Mouse (Mus musculus): ENCODE data around the gene Dhx36. TPM values are rescaled to one million over a fixed set of nuclear protein-coding genes. Genes with fewer than 3 reads are reported as not detected.

Gene Dhx36
- 44.8 and 48.1 TPM in 2 replicates for polyA plus RNA-seq (2015; fragmentation: Nextera tagmentation; extraction: Ambion mirVana)

GRCm38 (mm10) chr3:62506488-62507205, at the start of gene Dhx36:
Gene Dhx36, minus strand, starts transcription at chr3:62507004.
- Histone ChIP-seq H3K9ac (replicated peaks) (peak within 1 kb of the TSS; percentile 93), H3K27me3 (0 out of 2 replicates have a peak, but pooled peaks cover 3% of the 10 kb centered on the region)
- under 1% methylated on average over 66 of the region's 66 CpGs for WGBS

GRCm38 (mm10) chr3:62527593-62527992, 20.8 kb upstream of the Dhx36 start:
- ATAC-seq (replicated peaks), result no peak
- Histone ChIP-seq H3K4me2 (replicated peaks) (0 out of 2 replicates have a peak overlapping the region, but pooled peaks have one; percentile 1), H3K36me3 (no peaks in the 10 kb centered on the region), H3K27ac (replicated peaks) (no peak overlapping the region), H3K9ac (replicated peaks) (no peak overlapping the region), H3K4me3 (no peak overlapping the region), H3K27me3 (no peaks in the 10 kb centered on the region), H3K9me3 (no peaks in the 10 kb centered on the region), H3K4me1 (no peaks in the 10 kb centered on the region)
- WGBS, result 74% methylated on average over 5 of the region's 5 CpGs

More at GRCm38 (mm10) chr3:62506488-62507205, at the start of gene Dhx36:
- H3K9me3 ChIP-seq, result no peaks in the 10 kb centered on the region
- ATAC-seq (replicated peaks), result peak; percentile 99
- H3K4me3 ChIP-seq, result peak within 1 kb of the TSS; percentile 95
- peaks cover 19% of the 10 kb centered on the region for H3K4me1 ChIP-seq
- H3K4me2 ChIP-seq (replicated peaks), result peak within 1 kb of the TSS; percentile 53
- 0 out of 2 replicates have a peak, but pooled peaks cover 2% of the 10 kb centered on the region for H3K36me3 ChIP-seq
- peak within 1 kb of the TSS; percentile 98 for H3K27ac ChIP-seq (replicated peaks)

- no peak overlapping the region for H3K9ac ChIP-seq (replicated peaks)
- 0 out of 2 replicates have a peak overlapping the region, but pooled peaks have one; percentile 1 for H3K4me2 ChIP-seq (replicated peaks)
- H3K27ac ChIP-seq (replicated peaks), result no peak overlapping the region
- ATAC-seq (replicated peaks), result peak; percentile 71
- no peaks in the 10 kb centered on the region for H3K9me3 ChIP-seq
- H3K27me3 ChIP-seq, result no peaks in the 10 kb centered on the region
- H3K36me3 ChIP-seq, result no peaks in the 10 kb centered on the region
- WGBS, result 37% methylated on average over 4 of the region's 4 CpGs
- H3K4me3 ChIP-seq, result no peak overlapping the region
- H3K4me1 ChIP-seq, result no peaks in the 10 kb centered on the region
Measured at GRCm38 (mm10) chr3:62527160-62527559, 20.4 kb upstream of the Dhx36 start.

- 45% methylated on average over 5 of the region's 5 CpGs for WGBS
Measured at GRCm38 (mm10) chr3:62507206-62507647, 423 bp upstream of the Dhx36 start.

GRCm38 (mm10) chr3:62505166-62505900, 1.5 kb downstream of the Dhx36 start:
- H3K9me3 ChIP-seq, result no peaks in the 10 kb centered on the region
- peak overlapping the region; percentile 95 for H3K4me3 ChIP-seq
- peak overlapping the region; percentile 93; the same call in 1 of the 2 replicates for H3K9ac ChIP-seq (replicated peaks)
- H3K4me1 ChIP-seq, result peaks cover 19% of the 10 kb centered on the region
- ATAC-seq (replicated peaks), result no peak
- WGBS, result 77% methylated on average over 5 of the region's 5 CpGs
- peak overlapping the region; percentile 53 for H3K4me2 ChIP-seq (replicated peaks)
- 0 out of 2 replicates have a peak, but pooled peaks cover 3% of the 10 kb centered on the region for H3K27me3 ChIP-seq
- H3K27ac ChIP-seq (replicated peaks), result no peak overlapping the region
- H3K36me3 ChIP-seq, result peaks cover 14% of the 10 kb centered on the region

More at GRCm38 (mm10) chr3:62507206-62507647, 423 bp upstream of the Dhx36 start:
- H3K9ac ChIP-seq (replicated peaks), result no peak overlapping the region
- peak overlapping the region; percentile 53 for H3K4me2 ChIP-seq (replicated peaks)
- H3K36me3 ChIP-seq, result no peaks in the 10 kb centered on the region
- H3K4me1 ChIP-seq, result peaks cover 19% of the 10 kb centered on the region
- peak overlapping the region; percentile 98; the same call in 1 of the 2 replicates for H3K27ac ChIP-seq (replicated peaks)
- H3K4me3 ChIP-seq, result peak overlapping the region; percentile 95
- H3K27me3 ChIP-seq, result 0 out of 2 replicates have a peak, but pooled peaks cover 3% of the 10 kb centered on the region
- peak; percentile 49; the same call in 1 of the 2 replicates for ATAC-seq (replicated peaks)
- no peaks in the 10 kb centered on the region for H3K9me3 ChIP-seq

GRCm38 (mm10) chr3:62499327-62499726, 7.5 kb downstream of the Dhx36 start:
- 61% methylated on average over 4 of the region's 4 CpGs for WGBS
- no peak for ATAC-seq (replicated peaks)
- Histone ChIP-seq H3K4me3 (no peak overlapping the region), H3K27me3 (no peaks in the 10 kb centered on the region), H3K4me2 (replicated peaks) (no peak overlapping the region), H3K36me3 (peaks cover 53% of the 10 kb centered on the region), H3K4me1 (no peaks in the 10 kb centered on the region), H3K9ac (replicated peaks) (no peak overlapping the region), H3K27ac (replicated peaks) (no peak overlapping the region), H3K9me3 (no peaks in the 10 kb centered on the region)

GRCm38 (mm10) chr3:62492568-62492967, 14.2 kb downstream of the Dhx36 start:
- no peak overlapping the region for H3K4me2 ChIP-seq (replicated peaks)
- 76% methylated on average over 6 of the region's 6 CpGs for WGBS
- peaks cover 66% of the 10 kb centered on the region for H3K36me3 ChIP-seq

GRCm38 (mm10) chr3:62484340-62484739, 22.5 kb downstream of the Dhx36 start:
- no peak for ATAC-seq (replicated peaks)
- no peak overlapping the region for H3K4me2 ChIP-seq (replicated peaks)
- WGBS, result 94% methylated on average over 2 of the region's 2 CpGs
- no peak overlapping the region for H3K9ac ChIP-seq (replicated peaks)
- H3K4me3 ChIP-seq, result no peak overlapping the region
- no peaks in the 10 kb centered on the region for H3K4me1 ChIP-seq
- no peaks in the 10 kb centered on the region for H3K27me3 ChIP-seq
- H3K36me3 ChIP-seq, result peaks cover 59% of the 10 kb centered on the region
- H3K9me3 ChIP-seq, result no peaks in the 10 kb centered on the region
- no peak overlapping the region for H3K27ac ChIP-seq (replicated peaks)

More at GRCm38 (mm10) chr3:62492568-62492967, 14.2 kb downstream of the Dhx36 start:
- H3K4me1 ChIP-seq, result no peaks in the 10 kb centered on the region
- no peak overlapping the region for H3K27ac ChIP-seq (replicated peaks)
- H3K9ac ChIP-seq (replicated peaks), result no peak overlapping the region
- H3K9me3 ChIP-seq, result no peaks in the 10 kb centered on the region
- H3K27me3 ChIP-seq, result no peaks in the 10 kb centered on the region
- no peak overlapping the region for H3K4me3 ChIP-seq
- ATAC-seq (replicated peaks), result no peak

- H3K36me3 ChIP-seq, result peaks cover 79% of the 10 kb centered on the region
- no peaks in the 10 kb centered on the region for H3K27me3 ChIP-seq
- 88% methylated on average over 1 of the region's 1 CpGs for WGBS
- no peaks in the 10 kb centered on the region for H3K4me1 ChIP-seq
- no peaks in the 10 kb centered on the region for H3K9me3 ChIP-seq
- no peak for ATAC-seq (replicated peaks)
- no peak overlapping the region for H3K9ac ChIP-seq (replicated peaks)
- no peak overlapping the region for H3K4me2 ChIP-seq (replicated peaks)
- no peak overlapping the region for H3K27ac ChIP-seq (replicated peaks)
- no peak overlapping the region for H3K4me3 ChIP-seq
Measured at GRCm38 (mm10) chr3:62470179-62470578, 36.6 kb downstream of the Dhx36 start.

- no peak overlapping the region for H3K9ac ChIP-seq (replicated peaks)
- no peak for ATAC-seq (replicated peaks)
- WGBS, result 84% methylated on average over 3 of the region's 3 CpGs
- H3K4me2 ChIP-seq (replicated peaks), result no peak overlapping the region
- H3K9me3 ChIP-seq, result no peaks in the 10 kb centered on the region
- no peak overlapping the region for H3K4me3 ChIP-seq
- no peaks in the 10 kb centered on the region for H3K27me3 ChIP-seq
- H3K27ac ChIP-seq (replicated peaks), result no peak overlapping the region
- H3K36me3 ChIP-seq, result peaks cover 75% of the 10 kb centered on the region
- H3K4me1 ChIP-seq, result no peaks in the 10 kb centered on the region
Measured at GRCm38 (mm10) chr3:62464276-62464675, 42.5 kb downstream of the Dhx36 start.

GRCm38 (mm10) chr3:62459483-62459882, 47.3 kb downstream of the Dhx36 start:
- H3K27ac ChIP-seq (replicated peaks), result no peak overlapping the region
- peaks cover 41% of the 10 kb centered on the region for H3K36me3 ChIP-seq
- 76% methylated on average over 6 of the region's 6 CpGs for whole genome bisulfite sequencing
- H3K27me3 ChIP-seq, result no peaks in the 10 kb centered on the region
- H3K4me3 ChIP-seq, result no peak overlapping the region
- no peak overlapping the region for H3K9ac ChIP-seq (replicated peaks)
- peaks cover 30% of the 10 kb centered on the region for H3K4me1 ChIP-seq
- H3K9me3 ChIP-seq, result no peaks in the 10 kb centered on the region
- no peak overlapping the region for H3K4me2 ChIP-seq (replicated peaks)
- no peak for ATAC-seq (replicated peaks)

Measured in forebrain, embryonic 15.5 days (tissue).